In genomic region chr7:31208237-31209054, GRCm38 (mm10) we compare ENCODE assay signal across 7 mouse cellular contexts. TPM values are rescaled to one million over a fixed set of nuclear protein-coding genes. Genes with fewer than 3 reads are reported as not detected.
DNase-seq lines count a peak whose midpoint lies in the region; ATAC-seq and TF ChIP-seq lines count a peak whose summit lies in the region.

No protein-coding gene starts in this region.

- no peaks in the 10 kb centered on the region for H3K9me3 ChIP-seq in embryonic facial prominence, embryonic 13.5 days
- H3K9me3 ChIP-seq in limb, embryonic 10.5 days (replicated peaks): no peaks in the 10 kb centered on the region
- no peaks in the 10 kb centered on the region for H3K9me3 ChIP-seq in midbrain, embryonic 12.5 days

- peak overlapping the region; percentile 81 for H3K9ac ChIP-seq in embryonic facial prominence, embryonic 13.5 days
- H3K9ac ChIP-seq in midbrain, embryonic 12.5 days (replicated peaks): peak overlapping the region; percentile 74

- ATAC-seq in embryonic facial prominence, embryonic 13.5 days (ENCODE audit: insufficient number of reproducible peaks, insufficient read depth, low FRiP score, low TSS enrichment, low read depth): peak; percentile 77
- peak; percentile 82 for ATAC-seq in midbrain, embryonic 12.5 days (ENCODE audit: low FRiP score, low read depth)

- H3K4me2 ChIP-seq in embryonic facial prominence, embryonic 13.5 days: peak overlapping the region; percentile 76
- H3K4me2 ChIP-seq in midbrain, embryonic 12.5 days (replicated peaks): peak overlapping the region; percentile 66

- no peak for TF ChIP-seq CTCF in small intestine, adult 2 months (IDR thresholded peaks at IDR 0.05; ENCODE audit: extremely low read depth, insufficient read length, insufficient replicate concordance, low read depth, low read length)

- peak overlapping the region; percentile 68 for H3K4me3 ChIP-seq in embryonic facial prominence, embryonic 13.5 days
- H3K4me3 ChIP-seq in limb, embryonic 10.5 days: peak overlapping the region; percentile 69
- peak overlapping the region; percentile 65 for H3K4me3 ChIP-seq in midbrain, embryonic 12.5 days
- peak overlapping the region; percentile 74 for H3K4me3 ChIP-seq in small intestine, adult 2 months (ENCODE audit: low read depth, low read length)

- peak overlapping the region; percentile 44; the same call in 1 of the 2 replicates for H3K27ac ChIP-seq in embryonic facial prominence, embryonic 13.5 days
- peak overlapping the region; percentile 78 for H3K27ac ChIP-seq in limb, embryonic 10.5 days
- H3K27ac ChIP-seq in midbrain, embryonic 12.5 days (replicated peaks): no peak overlapping the region
- no peak overlapping the region for H3K27ac ChIP-seq in small intestine, adult 2 months (ENCODE audit: insufficient read depth, low read depth, low read length)

- H3K27me3 ChIP-seq in embryonic facial prominence, embryonic 13.5 days: no peaks in the 10 kb centered on the region
- no peaks in the 10 kb centered on the region for H3K27me3 ChIP-seq in limb, embryonic 10.5 days (ENCODE audit: low read depth, poor library complexity, severe bottlenecking)
- H3K27me3 ChIP-seq in midbrain, embryonic 12.5 days: no peaks in the 10 kb centered on the region
- H3K27me3 ChIP-seq in small intestine, adult 2 months (ENCODE audit: control insufficient read depth, insufficient read depth, low read length): no peaks in the 10 kb centered on the region

- no peak for TF ChIP-seq POLR2A in small intestine, adult 2 months (IDR thresholded peaks at IDR 0.05; ENCODE audit: low read depth, low read length)

- peaks cover 9% of the 10 kb centered on the region for H3K4me1 ChIP-seq in embryonic facial prominence, embryonic 13.5 days
- H3K4me1 ChIP-seq in limb, embryonic 10.5 days: peaks cover 3% of the 10 kb centered on the region; the same call in 1 of the 2 replicates
- H3K4me1 ChIP-seq in midbrain, embryonic 12.5 days: peaks cover 4% of the 10 kb centered on the region; the same call in 1 of the 2 replicates
- H3K4me1 ChIP-seq in small intestine, adult 2 months (ENCODE audit: control insufficient read depth, insufficient read depth, insufficient read length, low read length): no peaks in the 10 kb centered on the region; the same call in 1 of the 2 replicates

- DNase-seq in adrenal gland, postnatal 4 days (ENCODE audit: low spot score in 2 of 2): peak; percentile 18 to 40
- DNase-seq in heart, adult 18-20 months: peak; percentile 79 to 88
- DNase-seq in kidney, adult 18-20 months: peak; percentile 80
- peak; percentile 72 for DNase-seq in limb, embryonic 10.5 days (ENCODE audit: low spot score)

- 28% methylated on average over 34 of the region's 34 CpGs for WGBS in embryonic facial prominence, embryonic 13.5 days
- 38% methylated on average over 34 of the region's 34 CpGs for WGBS in limb, embryonic 10.5 days
- 32% methylated on average over 34 of the region's 34 CpGs for WGBS in midbrain, embryonic 12.5 days
- WGBS in small intestine, adult 2 months: 35% methylated on average over 34 of the region's 34 CpGs

- H3K36me3 ChIP-seq in embryonic facial prominence, embryonic 13.5 days: peaks cover 21% of the 10 kb centered on the region
- H3K36me3 ChIP-seq in limb, embryonic 10.5 days: peaks cover 18% of the 10 kb centered on the region
- peaks cover 11% of the 10 kb centered on the region; the same call in 1 of the 2 replicates for H3K36me3 ChIP-seq in midbrain, embryonic 12.5 days
- no peaks in the 10 kb centered on the region for H3K36me3 ChIP-seq in small intestine, adult 2 months (ENCODE audit: control insufficient read depth, insufficient read depth, low read length)

RNA-seq across cellular contexts. Expression of gene Gramd1a, which starts 52.8 kb away (rescaled TPM):
- 10 to 100 TPM; 55.4 to 58.7 TPM for total RNA-seq in adrenal gland, postnatal 4 days (2021)
- polyA plus RNA-seq in embryonic facial prominence, embryonic 13.5 days (2015; fragmentation: Nextera tagmentation; extraction: Ambion mirVana): 82.6 and 84.8 TPM in 2 replicates
- 10 to 100 TPM; 26.6 to 34.5 TPM for total RNA-seq in heart, adult 18-20 months (2021)
- polyA plus RNA-seq in limb, embryonic 10.5 days (2016; fragmentation: Nextera tagmentation; extraction: Ambion mirVana): 87.3 and 106 TPM in 2 replicates
- 186 and 194 TPM in 2 replicates for polyA plus RNA-seq in midbrain, embryonic 12.5 days (2016; fragmentation: Nextera tagmentation; extraction: Ambion mirVana)
- 56.4 and 64.9 TPM in 2 replicates for polyA plus RNA-seq in small intestine, adult 2 months (2012; rRNA removed)

Comparison
In these comparisons a context has a peak if more than half of its experiments do, and no peak if none do; other contexts are left out.
1. DNase-seq: peak in every context shown above with its lines; median percentile 84 in heart, adult 18-20 months; 80 in kidney, adult 18-20 months; 72 in limb, embryonic 10.5 days; 29 in adrenal gland, postnatal 4 days.
2. H3K27ac ChIP-seq: peak in embryonic facial prominence, embryonic 13.5 days (single experiment) and limb, embryonic 10.5 days (single experiment); none in midbrain, embryonic 12.5 days (single experiment) and small intestine, adult 2 months (single experiment).
3. Peak in every context shown above with its lines, with median percentiles within 50 percentile points of each other: H3K4me3 ChIP-seq.